Mouse (Mus musculus) thymus, postnatal 0 days (tissue): ENCODE data around the gene C130032M10Rik. TPM values are rescaled to one million over a fixed set of nuclear protein-coding genes. Genes with fewer than 3 reads are reported as not detected.

Experiments used
- polyA plus RNA-seq: library from polyadenylated mRNA; unstranded; fragments of >200 nt; fragmentation: Nextera tagmentation; extraction: Ambion mirVana; gene quantifications from 2 replicates; pipeline ENCODE4 v1.2.1, GENCODE M21; 2015

Gene C130032M10Rik
- polyA plus RNA-seq, 1 experiment from 2014 or later: not detected

Other genes with a start within 250 kb of the C130032M10Rik start
- gene Bcl2a1c, start 185.6 kb upstream of the C130032M10Rik start, polyA plus RNA-seq: 3.7 and 4.1 TPM in 2 replicates
- gene Crtap, start 125.0 kb upstream of the C130032M10Rik start, polyA plus RNA-seq: 28.3 and 29.5 TPM in 2 replicates
- 34.7 and 35.0 TPM in 2 replicates for gene Glb1, start 114.6 kb upstream of the C130032M10Rik start, polyA plus RNA-seq
- 9.1 and 9.6 TPM in 2 replicates for gene Tmppe, start 114.6 kb upstream of the C130032M10Rik start, polyA plus RNA-seq
- gene Ccr4, start 10.8 kb upstream of the C130032M10Rik start, polyA plus RNA-seq: 20.7 and 21.9 TPM in 2 replicates
- gene Trim71, start 48.7 kb downstream of the C130032M10Rik start, polyA plus RNA-seq: 0.01 and 0.03 TPM in 2 replicates
- 61.8 and 64.1 TPM in 2 replicates for gene Cnot10, start 124.5 kb downstream of the C130032M10Rik start, polyA plus RNA-seq
- gene Dync1li1, start 173.1 kb downstream of the C130032M10Rik start, polyA plus RNA-seq: 43.0 and 51.4 TPM in 2 replicates
- 92.2 and 93.4 TPM in 2 replicates for gene Cmtm6, start 215.4 kb downstream of the C130032M10Rik start, polyA plus RNA-seq